Mouse (Mus musculus) ES-CJ7 (cell line): Measurements from ENCODE around the gene Zbtb33.

Experiments
- DNase-seq: peaks from one replicate; pipeline ENCODE4 v3.0.0; 2011; ENCODE audit warnings: low read depth, low spot score

Gene Zbtb33

GRCm38 (mm10) chrX:38189552-38190457 lies at the start of gene Zbtb33:
Gene Zbtb33, plus strand, starts transcription at chrX:38189793.
- DNase-seq = peak; percentile 72

GRCm38 (mm10) chrX:38159097-38159496 lies 30.5 kb upstream of the Zbtb33 start:
- no peak for DNase-seq

GRCm38 (mm10) chrX:38165315-38165714 lies 24.3 kb upstream of the Zbtb33 start:
- no peak for DNase-seq

- peak; percentile 60 for DNase-seq
These were observed 23.5 kb upstream of the Zbtb33 start for GRCm38 (mm10) chrX:38166064-38166463.

GRCm38 (mm10) chrX:38166592-38166991 lies 23.0 kb upstream of the Zbtb33 start:
- DNase-seq = no peak

GRCm38 (mm10) chrX:38179891-38180310 lies 9.7 kb upstream of the Zbtb33 start:
- DNase-seq = peak; percentile 90

GRCm38 (mm10) chrX:38180656-38181607 lies 8.7 kb upstream of the Zbtb33 start:
- DNase-seq = no peak

- DNase-seq = peak; percentile 63
These were observed 7.9 kb upstream of the Zbtb33 start for GRCm38 (mm10) chrX:38181608-38182258.

GRCm38 (mm10) chrX:38185520-38185919 lies 4.1 kb upstream of the Zbtb33 start:
- no peak for DNase-seq

- no peak for DNase-seq
These were observed 818 bp downstream of the Zbtb33 start for GRCm38 (mm10) chrX:38190458-38190764.

- DNase-seq = no peak
These were observed 12.2 kb downstream of the Zbtb33 start for GRCm38 (mm10) chrX:38201816-38202215.

GRCm38 (mm10) chrX:38207392-38207791 lies 17.8 kb downstream of the Zbtb33 start:
- DNase-seq = no peak

GRCm38 (mm10) chrX:38216986-38217675 lies 27.5 kb downstream of the Zbtb33 start:
- DNase-seq = no peak

GRCm38 (mm10) chrX:38217676-38217991 lies 28.0 kb downstream of the Zbtb33 start:
- DNase-seq = no peak

- DNase-seq = no peak
These were observed 33.2 kb downstream of the Zbtb33 start for GRCm38 (mm10) chrX:38222757-38223156.

- DNase-seq = no peak
These were observed 40.3 kb downstream of the Zbtb33 start for GRCm38 (mm10) chrX:38229888-38230287.

- DNase-seq = peak; percentile 31
These were observed 48.1 kb downstream of the Zbtb33 start for GRCm38 (mm10) chrX:38237731-38238130.
